Mouse (Mus musculus) embryonic fibroblast, embryonic 13.5 days (primary cell): Measurements from ENCODE around the gene Cnpy2.

Source experiments
- CTCF ChIP-seq: IDR thresholded peaks from 2 replicates; pipeline ENCODE4 v1.5.1; 2011; ENCODE audit warnings: mild to moderate bottlenecking, control low read depth, low read length, moderate library complexity, borderline replicate concordance; ENCODE audit not compliant: insufficient read depth
- POLR2A ChIP-seq: IDR thresholded peaks from 2 replicates; pipeline ENCODE4 v1.6.1; 2011; ENCODE audit warnings: low read depth, mild to moderate bottlenecking, control low read depth, low read length, moderate library complexity

GRCm38 (mm10) chr10:128321641-128322040 lies 618 bp upstream of the Cnpy2 start:
- no peak for TF ChIP-seq CTCF
- TF ChIP-seq POLR2A: 0 out of 2 replicates have a peak, but pooled peaks have one; percentile 8
